ENCODE assay signal across 16 mouse cellular contexts in the genomic region with DNA sequence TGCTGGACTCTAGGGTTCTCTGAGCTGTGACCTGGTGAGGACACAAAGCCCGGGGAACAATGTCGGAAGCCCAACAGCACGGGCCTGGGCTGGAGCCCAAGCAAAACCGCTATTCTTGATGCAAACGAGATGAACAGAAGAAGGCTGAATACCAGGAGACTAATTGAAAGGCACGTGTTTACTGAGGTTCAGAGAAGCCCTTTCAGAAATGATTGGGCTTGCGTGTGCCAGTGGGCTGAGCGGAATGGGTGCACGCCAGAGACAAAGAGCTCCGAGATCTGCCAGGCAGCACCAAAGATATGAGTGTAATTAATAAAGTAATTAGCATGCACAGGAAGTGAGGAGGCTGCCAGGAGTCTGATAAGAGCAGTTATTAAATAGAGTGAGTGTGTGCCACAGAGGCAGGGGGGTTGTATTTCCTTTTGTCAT. TPM values are rescaled to one million over a fixed set of nuclear protein-coding genes. Genes with fewer than 3 reads are reported as not detected.
DNase-seq lines count a peak whose midpoint lies in the region; ATAC-seq lines count a peak whose summit lies in the region.
"Had no signal": no experiment of that assay in that cellular context is flagged by ENCODE, and none has a peak within 500 bp of the region (broad histone marks: within the 10 kb centered on the region; RNA-seq: fewer than 3 reads in every experiment).

No protein-coding gene starts in this region.

- intact Hi-C loops in heart, postnatal 36 days (cut with DNase I), result no loop called here

- ATAC-seq in hindbrain, embryonic 15.5 days (ENCODE audit: low FRiP score, low read depth), result peak; percentile 70
- peak; percentile 88 for ATAC-seq in forebrain, embryonic 16.5 days
- peak; percentile 58 for ATAC-seq in midbrain, embryonic 15.5 days (replicated peaks)
- ATAC-seq in kidney, embryonic 16.5 days (ENCODE audit: low FRiP score, low TSS enrichment), result no peak
- no peak for ATAC-seq in monocyte, adult 5-6 weeks (replicated peaks; ENCODE audit: insufficient number of reproducible peaks, low FRiP score, low TSS enrichment, poor library complexity, severe bottlenecking)

- H3K36me3 ChIP-seq in hindbrain, embryonic 15.5 days, result no peaks in the 10 kb centered on the region
- H3K36me3 ChIP-seq in hindbrain, embryonic 10.5 days, result no peaks in the 10 kb centered on the region
- H3K36me3 ChIP-seq in forebrain, embryonic 16.5 days (ENCODE audit: control insufficient read depth, insufficient read depth), result no peaks in the 10 kb centered on the region
- no peaks in the 10 kb centered on the region for H3K36me3 ChIP-seq in midbrain, embryonic 15.5 days (replicated peaks)
- H3K36me3 ChIP-seq in kidney, embryonic 16.5 days (ENCODE audit: insufficient read depth, low read length), result no peaks in the 10 kb centered on the region
- H3K36me3 ChIP-seq: liver, embryonic 13.5 days had no signal

- H3K4me1 ChIP-seq in hindbrain, embryonic 15.5 days (replicated peaks), result peaks cover 9% of the 10 kb centered on the region; the same call in 1 of the 2 replicates
- 0 out of 2 replicates have a peak, but pooled peaks cover 3% of the 10 kb centered on the region for H3K4me1 ChIP-seq in hindbrain, embryonic 10.5 days (replicated peaks)
- peaks cover 9% of the 10 kb centered on the region for H3K4me1 ChIP-seq in forebrain, embryonic 16.5 days (replicated peaks; ENCODE audit: control insufficient read depth, insufficient read depth, low read length)
- H3K4me1 ChIP-seq in midbrain, embryonic 15.5 days, result no peaks in the 10 kb centered on the region
- H3K4me1 ChIP-seq in kidney, embryonic 16.5 days (ENCODE audit: insufficient read depth, low read length), result no peaks in the 10 kb centered on the region
- H3K4me1 ChIP-seq: liver, embryonic 13.5 days had no signal

- no peaks in the 10 kb centered on the region for H3K9me3 ChIP-seq in hindbrain, embryonic 15.5 days
- H3K9me3 ChIP-seq in hindbrain, embryonic 10.5 days, result no peaks in the 10 kb centered on the region
- no peaks in the 10 kb centered on the region for H3K9me3 ChIP-seq in forebrain, embryonic 16.5 days (ENCODE audit: control insufficient read depth, low read length)
- H3K9me3 ChIP-seq in midbrain, embryonic 15.5 days, result no peaks in the 10 kb centered on the region
- no peaks in the 10 kb centered on the region for H3K9me3 ChIP-seq in kidney, embryonic 16.5 days (ENCODE audit: low read length)
- H3K9me3 ChIP-seq: liver, embryonic 13.5 days had no signal

- 41% methylated on average over 10 of the region's 10 CpGs for WGBS in hindbrain, embryonic 15.5 days
- WGBS in hindbrain, embryonic 10.5 days, result 76% methylated on average over 10 of the region's 10 CpGs
- WGBS in forebrain, embryonic 16.5 days, result 6% methylated on average over 10 of the region's 10 CpGs
- whole genome bisulfite sequencing in midbrain, embryonic 15.5 days, result 53% methylated on average over 10 of the region's 10 CpGs
- WGBS in kidney, embryonic 16.5 days, result 82% methylated on average over 10 of the region's 10 CpGs

- H3K27me3 ChIP-seq in hindbrain, embryonic 15.5 days, result no peaks in the 10 kb centered on the region
- no peaks in the 10 kb centered on the region for H3K27me3 ChIP-seq in hindbrain, embryonic 10.5 days (ENCODE audit: insufficient read depth, poor library complexity, severe bottlenecking)
- no peaks in the 10 kb centered on the region for H3K27me3 ChIP-seq in forebrain, embryonic 16.5 days (replicated peaks; ENCODE audit: control insufficient read depth, insufficient read depth, low read length)
- no peaks in the 10 kb centered on the region for H3K27me3 ChIP-seq in midbrain, embryonic 15.5 days (replicated peaks)
- H3K27me3 ChIP-seq in kidney, embryonic 16.5 days (ENCODE audit: insufficient read depth, low read length), result no peaks in the 10 kb centered on the region
- H3K27me3 ChIP-seq: liver, embryonic 13.5 days had no signal

- no peak overlapping the region for H3K9ac ChIP-seq in hindbrain, embryonic 15.5 days
- no peak overlapping the region for H3K9ac ChIP-seq in forebrain, embryonic 16.5 days (replicated peaks; ENCODE audit: low read depth, low read length)
- no peak overlapping the region for H3K9ac ChIP-seq in midbrain, embryonic 15.5 days
- no peak overlapping the region for H3K9ac ChIP-seq in kidney, embryonic 16.5 days (replicated peaks; ENCODE audit: low read length)
- H3K9ac ChIP-seq: liver, embryonic 13.5 days had no signal

- DNase-seq in hindbrain, embryonic 10.5 days (ENCODE audit: low spot score), result no peak
- peak; percentile 80 for DNase-seq in Muller cell, postnatal 12 days (ENCODE audit: inconsistent ontology term)
- no peak for DNase-seq in heart, postnatal 36 days
- DNase-seq: B cell, adult 2 months; cerebellum, adult 9-11 months; heart, adult 2 months; liver, embryonic 13.5 days; right cerebral cortex, postnatal 25 days; thymus, postnatal 14 days had no signal

- no peak overlapping the region for H3K27ac ChIP-seq in hindbrain, embryonic 15.5 days (replicated peaks)
- no peak overlapping the region for H3K27ac ChIP-seq in hindbrain, embryonic 10.5 days
- H3K27ac ChIP-seq in forebrain, embryonic 16.5 days (ENCODE audit: low read length), result 0 out of 2 replicates have a peak overlapping the region, but pooled peaks have one; percentile 2
- no peak overlapping the region for H3K27ac ChIP-seq in midbrain, embryonic 15.5 days
- no peak overlapping the region for H3K27ac ChIP-seq in kidney, embryonic 16.5 days (ENCODE audit: low read length)
- H3K27ac ChIP-seq: heart, adult 2 months; kidney, postnatal 0 days; liver, embryonic 13.5 days; stomach, postnatal 0 days had no signal

- H3K4me3 ChIP-seq in hindbrain, embryonic 15.5 days, result no peak overlapping the region
- H3K4me3 ChIP-seq in hindbrain, embryonic 10.5 days, result no peak overlapping the region
- H3K4me3 ChIP-seq in forebrain, embryonic 16.5 days (replicated peaks; ENCODE audit: low read length), result no peak overlapping the region
- no peak overlapping the region for H3K4me3 ChIP-seq in midbrain, embryonic 15.5 days
- no peak overlapping the region for H3K4me3 ChIP-seq in kidney, embryonic 16.5 days (ENCODE audit: low read length)
- H3K4me3 ChIP-seq: heart, adult 2 months; liver, embryonic 13.5 days had no signal

- H3K4me2 ChIP-seq in hindbrain, embryonic 15.5 days, result no peak overlapping the region
- no peak overlapping the region for H3K4me2 ChIP-seq in forebrain, embryonic 16.5 days (ENCODE audit: low read length)
- no peak overlapping the region for H3K4me2 ChIP-seq in midbrain, embryonic 15.5 days
- no peak overlapping the region for H3K4me2 ChIP-seq in kidney, embryonic 16.5 days (replicated peaks; ENCODE audit: low read depth, low read length)
- H3K4me2 ChIP-seq: liver, embryonic 13.5 days had no signal

RNA-seq across cellular contexts. Expression of a gene that starts 50.2 kb away (rescaled TPM):
- polyA plus RNA-seq in hindbrain, embryonic 15.5 days (2015; fragmentation: Nextera tagmentation; extraction: Ambion mirVana), result 0.91 and 1.0 TPM in 2 replicates
- 1.2 and 2.0 TPM in 2 replicates for polyA plus RNA-seq in hindbrain, embryonic 10.5 days (2016; fragmentation: Nextera tagmentation; extraction: Ambion mirVana)
- polyA plus RNA-seq in forebrain, embryonic 16.5 days (2015; fragmentation: Nextera tagmentation; extraction: Ambion mirVana), result 0.68 and 0.79 TPM in 2 replicates
- polyA plus RNA-seq in midbrain, embryonic 15.5 days (2015; fragmentation: Nextera tagmentation; extraction: Ambion mirVana), result 0.61 and 0.88 TPM in 2 replicates
- 3.4 and 3.7 TPM in 2 replicates for polyA plus RNA-seq in kidney, embryonic 16.5 days (2015; fragmentation: Nextera tagmentation; extraction: Ambion mirVana)
- total RNA-seq in monocyte, adult 5-6 weeks (2017), result 0.75 to 1.4 TPM (median 0.87 TPM) in 3 replicates
- 1 to 10 TPM; 1.6 to 1.9 TPM for total RNA-seq in heart, postnatal 36 days (2021)

Comparison
In these comparisons a context has a peak if more than half of its experiments do, and no peak if none do; other contexts are left out.
1. ATAC-seq: peak in hindbrain, embryonic 15.5 days (single experiment), forebrain, embryonic 16.5 days (single experiment) and midbrain, embryonic 15.5 days (single experiment); none in kidney, embryonic 16.5 days (single experiment) and monocyte, adult 5-6 weeks (single experiment).